Mouse (Mus musculus) erythroblast, embryonic 14.5 days (primary cell): ENCODE results near the gene Cnih2.

Experiments
- GATA1 ChIP-seq: IDR thresholded peaks from 2 replicates; pipeline ENCODE4 v1.6.1; 2012; ENCODE audit warnings: low read length, inconsistent platforms, mixed read lengths
- TAL1 ChIP-seq: IDR thresholded peaks from 3 replicates; pipeline ENCODE4 v1.6.1; 2012; ENCODE audit warnings: low read length, inconsistent platforms, mixed read lengths

DNA sequence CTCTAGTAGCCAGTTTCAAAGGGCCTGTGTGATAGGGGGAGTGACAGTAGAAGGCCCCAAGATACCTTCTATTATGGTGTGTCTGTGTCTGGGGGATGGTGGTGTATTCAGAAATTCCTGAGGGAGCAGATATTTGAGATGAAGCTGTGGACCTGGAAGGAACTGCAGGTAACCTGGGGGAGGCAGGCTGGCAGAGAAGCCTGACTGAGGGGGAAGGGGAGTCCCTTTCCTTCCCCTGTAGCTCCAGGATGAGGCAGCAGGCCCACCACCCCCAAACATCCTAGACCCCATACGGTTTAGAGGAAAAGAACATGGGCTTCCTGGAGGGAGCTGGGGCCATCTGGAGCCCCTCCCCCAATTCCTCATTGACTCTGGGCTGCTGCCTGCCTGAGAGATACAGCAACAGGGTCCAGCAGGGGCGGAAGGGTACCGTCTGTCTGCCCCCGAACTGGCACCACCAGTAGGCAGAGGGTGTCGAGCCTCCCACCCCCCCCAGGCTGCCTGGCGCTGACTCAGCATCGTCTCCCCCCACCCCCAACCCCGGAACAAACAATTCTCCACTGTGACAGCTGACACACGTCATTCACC lies 2.3 kb downstream of the Cnih2 start:
- TF ChIP-seq GATA1 (no peak), TAL1 (no peak)
